Mouse (Mus musculus) lung, postnatal 14 days (tissue): ENCODE results near the gene Kiss1r.
A peak's percentile ranks its signal among the peaks of the same experiment; 100 is the strongest.
"Not testable (repeated sequence)": the region's sequence is repeated elsewhere in the genome, so short reads cannot be mapped to it uniquely, and the experiment has no call there.

ENCODE experiments used
- DNase-seq: peaks from one replicate; pipeline ENCODE4 v3.0.0; 2021

Kiss1r gene

DNA sequence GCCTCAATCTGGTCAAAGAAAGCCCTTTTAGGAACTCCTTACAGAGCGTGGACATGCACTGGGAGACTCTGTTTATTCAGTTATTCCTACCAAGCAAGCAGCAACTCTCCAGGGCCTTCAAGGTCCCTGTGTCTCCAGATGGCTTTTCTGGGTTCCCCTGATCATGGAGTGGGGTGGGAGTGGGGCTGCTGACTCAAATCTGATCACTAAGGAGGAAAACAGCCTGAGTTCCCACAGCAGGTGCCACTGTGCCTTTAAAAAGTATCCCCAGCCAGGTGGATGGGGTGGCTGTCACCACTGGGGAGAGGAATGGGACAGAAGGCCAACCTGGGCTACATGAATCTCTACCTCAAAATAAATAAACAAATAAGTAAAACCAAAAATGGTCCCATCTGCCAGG is 26.2 kb downstream of the Kiss1r start:
- no peak for DNase-seq

DNA sequence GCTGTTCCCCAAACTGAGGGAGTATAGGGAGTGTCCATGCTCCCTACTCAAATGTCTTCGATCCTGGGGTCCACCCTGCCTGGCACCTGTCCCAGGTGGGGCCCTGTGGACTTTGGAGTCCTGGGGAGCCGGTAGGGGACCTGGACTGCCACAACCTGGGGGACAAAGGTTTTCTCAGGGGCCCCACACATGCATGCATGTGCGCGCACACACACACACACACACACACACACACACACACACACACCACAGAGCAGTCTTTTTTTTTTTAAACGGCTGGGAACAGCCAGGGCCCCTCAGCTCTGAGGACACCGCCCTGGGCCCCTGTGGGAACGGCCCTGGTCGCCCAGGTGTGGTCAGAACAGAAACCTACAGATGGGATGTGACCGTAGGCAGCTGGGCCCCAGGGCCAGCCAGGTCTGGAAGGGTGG is 26.7 kb downstream of the Kiss1r start:
- DNase-seq, result no peak

DNA sequence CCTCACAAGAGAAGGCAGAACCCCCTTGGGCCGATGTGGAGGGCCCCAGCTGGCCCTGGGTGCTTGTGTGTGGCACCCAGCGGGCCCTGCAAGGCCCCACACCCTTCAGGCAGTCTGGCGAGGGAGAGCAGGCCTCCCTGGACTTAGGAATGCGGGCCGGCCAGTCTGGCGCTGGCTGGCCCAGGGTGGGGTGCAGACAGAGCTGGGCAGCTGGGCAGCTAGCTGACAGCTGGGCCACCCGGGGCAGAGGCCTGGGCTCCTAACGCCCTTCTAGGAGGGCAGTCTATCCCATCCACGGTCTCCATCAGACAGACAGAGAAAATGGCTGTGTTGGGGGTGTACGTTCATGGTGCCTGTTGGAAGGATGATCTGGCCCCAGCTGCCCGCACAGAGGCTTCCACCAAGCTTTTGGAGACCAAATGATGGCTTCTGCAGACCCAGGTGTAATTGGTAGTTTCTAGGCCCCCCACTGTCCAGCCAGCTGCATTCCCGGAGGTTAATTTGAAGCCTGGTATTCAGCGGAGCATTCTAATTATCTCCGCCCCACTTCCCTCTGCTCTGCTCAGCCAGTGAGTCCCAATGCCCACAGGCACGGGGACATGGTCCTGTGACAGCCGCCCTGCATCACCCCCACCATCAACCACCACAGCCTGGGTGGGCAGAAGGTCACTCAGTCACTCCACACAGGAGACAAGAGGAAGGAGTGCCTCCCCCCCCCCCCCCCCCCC is 28.9 kb downstream of the Kiss1r start:
- DNase-seq, result no peak

DNA sequence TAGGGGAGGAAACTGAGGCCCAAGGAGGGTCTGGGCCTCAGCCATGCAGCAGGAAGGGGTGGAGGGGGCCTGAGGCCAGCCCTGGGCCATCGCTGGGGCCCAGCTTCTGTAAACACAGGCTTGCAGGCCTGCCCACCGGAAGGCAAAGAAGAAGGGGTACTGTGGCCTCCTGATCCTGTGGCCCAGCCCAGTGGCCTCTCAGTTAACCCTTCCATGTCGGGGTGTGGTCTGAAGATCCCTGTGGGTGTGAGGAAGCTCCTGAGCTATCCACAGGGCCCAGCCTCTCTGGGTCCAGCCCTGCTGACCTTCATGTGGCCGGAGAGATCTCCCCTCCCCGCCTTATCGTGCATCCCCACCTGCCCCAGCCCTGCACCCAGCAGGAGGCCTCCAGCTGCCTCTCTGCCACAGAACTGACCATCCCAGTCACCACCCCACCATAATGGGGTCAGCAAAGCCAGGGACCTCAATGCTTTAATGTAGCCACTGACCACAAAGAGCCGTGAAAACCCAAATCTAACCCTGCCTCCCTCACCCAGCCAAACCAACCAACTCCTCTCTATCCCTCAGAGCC is 30.1 kb downstream of the Kiss1r start:
- no peak for DNase-seq

DNA sequence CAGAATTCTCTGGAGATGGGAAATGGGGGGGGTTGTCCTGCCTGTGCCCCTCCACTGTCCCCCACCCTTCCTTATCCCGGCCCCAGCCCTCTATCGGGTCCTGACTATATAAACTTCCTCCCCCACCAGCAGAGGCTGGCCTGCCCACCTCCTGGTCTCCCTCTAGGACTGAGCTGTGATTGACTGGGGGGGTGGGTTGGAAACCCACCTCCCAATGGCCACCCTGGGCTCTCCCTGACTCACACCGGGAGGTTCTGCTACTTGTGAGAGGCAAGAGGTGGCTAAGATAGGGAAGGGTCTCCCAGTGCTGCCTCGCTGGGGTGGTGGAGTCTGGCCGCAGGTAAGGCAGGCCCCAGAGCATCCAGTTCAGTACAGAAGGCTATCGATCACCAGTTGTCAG is 30.7 kb downstream of the Kiss1r start:
- DNase-seq, result no peak

DNA sequence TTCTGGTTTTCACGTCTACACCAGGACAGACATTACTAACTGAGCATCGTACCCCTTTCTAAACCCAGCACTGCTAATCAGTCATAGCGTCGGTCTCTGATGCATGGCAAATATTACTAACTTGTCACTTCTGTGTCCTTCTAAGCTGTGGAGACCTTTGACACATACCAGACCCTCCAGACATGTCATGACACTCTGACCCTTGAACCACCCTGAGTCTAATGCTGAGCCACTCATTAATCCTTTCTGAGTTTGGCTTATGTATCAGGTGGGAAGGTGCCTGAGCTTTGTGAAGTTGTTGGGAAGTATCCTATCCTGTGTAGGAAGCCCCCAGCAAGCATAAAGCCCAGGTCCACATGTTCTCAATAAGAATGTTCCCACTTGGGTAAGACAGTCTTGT is 33.1 kb downstream of the Kiss1r start:
- DNase-seq, result no peak

DNA sequence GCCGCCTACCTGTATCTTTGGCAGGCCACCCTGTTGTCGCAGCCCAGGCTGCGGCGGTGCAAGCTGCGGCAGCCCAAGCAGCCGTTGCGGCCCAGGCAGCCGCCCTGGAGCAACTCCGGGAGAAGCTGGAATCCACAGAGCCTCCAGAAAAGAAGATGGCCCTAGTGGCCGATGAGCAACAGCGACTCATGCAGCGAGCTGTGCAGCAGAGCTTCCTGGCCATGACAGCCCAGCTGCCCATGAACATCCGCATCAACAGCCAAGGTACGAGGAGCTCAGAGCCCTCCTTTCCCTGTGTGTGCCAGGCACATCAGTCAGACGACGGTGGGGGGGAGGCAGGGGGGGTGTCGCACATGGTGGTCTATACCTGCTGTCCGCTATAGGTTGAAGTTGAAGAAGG is 33.9 kb downstream of the Kiss1r start:
- DNase-seq, result no peak

DNA sequence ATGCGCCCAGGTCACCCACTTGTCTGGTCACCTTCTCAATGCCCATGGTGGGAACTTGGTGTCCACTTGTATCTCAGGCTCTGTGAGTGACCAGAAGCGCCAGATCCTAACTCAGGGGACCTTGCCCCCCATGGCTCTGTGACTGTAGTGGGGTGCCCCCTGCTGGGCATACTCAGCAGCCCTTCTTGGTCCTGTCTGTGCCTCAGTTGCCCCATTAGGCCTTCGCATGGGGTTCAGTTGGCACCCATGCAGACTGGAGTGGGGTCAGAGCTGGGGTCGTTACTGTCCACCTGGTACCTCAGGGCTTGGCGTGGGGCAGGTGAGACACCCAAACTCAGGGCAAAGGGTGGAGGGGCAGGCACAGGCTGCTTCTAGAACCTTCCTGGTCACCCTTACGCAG is 37.2 kb downstream of the Kiss1r start:
- peak; percentile 63 for DNase-seq

DNA sequence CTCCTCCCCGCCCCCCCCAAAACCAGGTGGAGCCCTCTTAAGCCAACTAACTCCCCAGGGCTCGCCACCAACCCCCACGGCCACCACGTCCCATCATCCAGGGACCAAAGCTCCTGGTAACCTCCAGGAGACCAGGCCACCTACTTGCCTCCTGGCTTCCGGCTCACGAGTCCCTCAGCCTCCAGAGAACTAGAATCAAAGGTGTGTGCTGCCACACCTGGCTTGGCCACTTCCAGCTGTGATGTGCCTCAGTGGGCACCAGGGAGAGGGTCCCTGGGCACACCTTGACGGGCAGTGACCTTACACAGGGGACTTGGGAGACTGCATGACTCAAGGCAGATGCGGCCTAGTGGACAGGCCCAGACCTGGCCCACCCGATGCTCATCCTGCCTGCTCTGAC is 38.9 kb downstream of the Kiss1r start:
- DNase-seq, result no peak

DNA sequence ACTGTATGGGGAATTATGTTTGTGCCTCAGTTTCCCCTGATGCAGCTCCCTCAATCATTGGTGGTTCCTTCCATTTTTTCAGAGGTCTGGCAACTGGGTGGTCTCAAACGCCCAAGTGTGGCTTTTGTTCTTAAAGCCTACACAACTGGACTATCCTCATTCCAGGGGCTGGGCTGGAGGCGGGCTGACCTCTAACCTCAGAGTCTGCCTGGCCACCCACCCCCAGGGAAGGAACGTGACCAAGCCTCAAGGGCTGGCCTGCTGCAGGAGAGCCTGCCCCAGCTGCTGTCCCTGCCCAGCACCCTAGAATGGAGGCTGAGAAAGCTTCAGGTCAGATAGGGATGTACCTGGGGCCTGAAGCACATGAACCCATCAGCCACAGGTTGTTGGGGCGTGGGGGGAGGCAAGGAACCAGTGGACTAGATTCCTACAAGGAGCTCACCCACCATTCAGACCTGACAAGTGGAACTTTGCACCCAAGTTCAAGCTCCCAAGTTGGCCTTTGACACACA is 39.9 kb downstream of the Kiss1r start:
- DNase-seq, result no peak

DNA sequence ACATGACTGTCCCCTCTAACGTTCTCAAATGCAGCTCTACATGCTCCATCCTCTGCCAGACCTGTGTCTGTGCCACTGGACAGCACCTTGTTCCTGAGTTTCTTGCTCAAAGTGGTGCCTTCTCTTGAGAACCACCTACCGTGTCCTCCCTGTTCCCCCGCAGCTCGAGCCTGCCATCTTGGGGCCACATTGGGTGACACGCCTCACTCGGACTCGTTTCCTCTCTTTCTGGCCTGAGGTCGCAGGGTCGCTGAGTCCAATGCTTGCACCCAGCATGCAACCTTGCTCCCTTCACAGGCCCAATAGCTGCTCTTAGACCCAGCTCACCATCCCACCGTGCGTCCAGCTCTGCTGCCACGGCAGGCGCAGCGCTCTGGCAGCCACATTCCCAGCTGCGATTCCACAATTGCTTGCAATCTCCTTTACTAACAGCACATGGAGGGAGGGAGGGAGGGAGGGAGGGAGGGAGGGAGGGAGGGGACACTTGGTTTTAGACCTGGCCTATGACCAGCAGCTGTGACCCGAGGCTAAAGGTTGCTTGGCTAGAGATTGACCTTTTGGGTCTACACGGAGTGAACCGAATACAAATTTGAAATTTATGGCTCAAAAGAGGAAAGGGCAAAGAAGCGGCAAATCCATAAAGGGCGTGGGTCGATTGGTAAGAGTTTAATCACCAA is 41.5 kb downstream of the Kiss1r start:
- DNase-seq, result peak; percentile 89

DNA sequence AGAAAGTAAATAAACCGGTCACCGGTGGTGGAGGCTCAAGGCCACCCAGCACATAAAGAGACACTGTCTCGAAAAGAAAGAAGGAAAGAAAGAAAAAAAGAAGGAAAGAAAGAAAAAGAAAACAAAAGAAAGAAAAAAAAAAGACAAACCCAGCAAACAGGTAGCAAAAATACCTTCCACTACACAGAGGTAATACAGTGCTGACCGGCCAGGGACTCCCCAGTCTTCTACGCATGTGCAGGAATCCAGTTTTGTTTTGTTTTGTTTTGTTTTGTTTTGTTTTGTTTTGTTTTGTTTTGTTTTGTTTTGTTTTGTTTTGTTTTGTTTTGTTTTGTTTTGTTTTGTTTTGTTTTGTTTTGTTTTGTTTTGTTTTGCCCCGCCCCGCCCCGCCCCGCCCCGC is 42.6 kb downstream of the Kiss1r start:
- not testable (repeated sequence) for DNase-seq

DNA sequence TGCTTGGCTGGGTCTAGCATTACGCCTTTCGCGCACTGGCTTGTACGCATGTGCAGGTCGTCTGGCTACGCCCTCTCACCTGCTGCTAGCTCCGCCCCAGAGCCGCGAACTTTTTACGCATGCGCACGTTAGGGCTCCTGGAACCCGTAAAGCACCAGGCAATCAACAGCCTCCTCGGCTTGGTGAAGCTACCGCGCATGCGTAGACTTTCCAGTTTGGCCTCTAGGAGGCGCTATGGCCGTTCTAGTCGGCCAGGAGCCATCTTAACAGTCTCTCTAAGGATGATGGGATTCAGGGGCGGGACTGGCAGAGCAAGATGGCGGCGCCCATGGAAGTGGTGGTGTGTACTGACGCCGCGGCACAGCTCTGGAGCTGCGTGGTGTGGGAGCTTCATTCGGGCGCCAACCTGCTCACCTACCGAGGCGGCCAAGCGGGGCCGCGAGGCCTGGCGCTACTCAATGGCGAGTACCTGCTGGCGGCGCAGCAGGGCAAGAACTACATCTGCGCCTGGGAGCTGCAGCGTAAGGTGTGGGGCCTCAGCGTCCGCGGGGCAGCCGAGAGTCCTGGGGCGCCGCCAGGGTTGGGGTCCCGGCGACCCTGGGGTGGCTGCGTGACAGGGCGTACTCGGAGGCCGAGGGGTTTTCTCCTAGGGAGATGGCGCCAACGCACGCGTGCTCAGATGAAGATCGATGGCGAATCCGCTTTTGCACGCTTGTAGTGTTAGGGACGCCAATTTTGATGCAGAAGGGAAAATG is 43.3 kb downstream of the Kiss1r start, which contains the start of gene Wdr18:
Gene Wdr18 (plus strand): TSS at position 306 of the 755 bp plus-strand sequence.
- peak; percentile 100 for DNase-seq

DNA sequence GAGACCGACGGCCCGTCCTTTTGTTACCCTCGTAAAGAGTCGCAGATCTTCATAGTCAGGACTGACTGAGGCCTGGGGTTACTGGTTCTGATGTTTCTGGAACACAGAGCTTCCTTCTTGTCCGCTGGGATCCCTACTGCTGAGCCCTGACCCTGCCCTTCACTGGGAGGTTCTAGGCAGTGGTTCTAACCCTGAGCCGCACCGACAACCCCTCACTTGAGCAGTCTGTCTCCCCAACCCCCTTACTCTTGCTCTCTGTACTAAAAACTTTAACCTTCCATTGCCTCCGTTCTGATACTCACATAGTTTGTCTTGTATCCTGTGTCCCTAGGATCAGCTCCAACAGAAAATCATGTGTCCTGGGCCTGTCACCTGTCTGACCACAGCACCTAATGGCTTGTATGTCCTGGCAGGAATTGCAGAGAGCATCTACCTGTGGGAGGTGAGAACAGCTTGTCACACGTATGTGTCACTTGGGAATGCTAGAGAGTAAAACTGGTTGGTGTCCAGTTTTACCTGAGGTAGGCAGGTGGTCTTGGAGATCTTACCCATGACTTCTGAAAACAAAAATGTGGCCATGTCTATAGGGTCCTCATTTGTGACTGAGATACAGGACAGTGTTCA is 44.0 kb downstream of the Kiss1r start:
- DNase-seq, result no peak

DNA sequence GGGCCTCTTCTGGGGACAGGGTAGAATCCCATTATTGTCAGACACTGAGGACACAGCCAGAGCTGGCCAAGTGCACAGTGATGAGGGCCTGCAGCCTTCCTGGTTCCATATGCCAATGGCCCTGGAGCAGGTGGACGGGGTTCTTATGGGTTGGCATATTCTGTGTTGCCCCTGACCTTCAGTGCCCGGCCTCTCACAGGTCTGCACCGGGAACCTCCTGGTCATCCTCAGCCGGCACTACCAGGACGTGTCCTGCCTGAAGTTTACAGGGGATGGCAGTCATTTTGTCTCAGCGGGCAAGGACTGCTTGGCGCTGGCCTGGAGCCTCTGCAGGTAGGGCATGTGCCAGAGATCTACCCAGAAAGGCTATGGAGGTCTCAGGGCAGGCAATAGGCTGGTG is 48.0 kb downstream of the Kiss1r start:
- no peak for DNase-seq

DNA sequence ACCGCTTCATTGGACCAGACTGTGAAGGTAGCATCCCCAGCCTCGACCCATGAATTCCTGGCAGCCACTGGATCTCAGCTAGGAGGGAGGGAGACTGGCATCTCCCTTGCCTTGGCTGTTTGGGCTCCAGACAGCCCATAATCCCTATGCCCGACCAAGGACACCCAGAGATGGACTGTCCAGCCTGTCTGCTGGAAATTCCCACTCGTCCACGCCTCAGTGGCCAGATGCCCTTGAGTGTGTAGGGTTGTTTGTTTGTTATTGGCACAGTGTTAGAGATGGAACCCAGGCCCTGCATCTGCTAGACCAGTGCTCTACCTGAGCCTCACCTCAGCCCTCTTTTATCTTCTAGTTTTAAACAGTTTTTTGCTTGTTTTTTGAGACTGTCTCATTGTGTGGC is 48.6 kb downstream of the Kiss1r start:
- no peak for DNase-seq

DNA sequence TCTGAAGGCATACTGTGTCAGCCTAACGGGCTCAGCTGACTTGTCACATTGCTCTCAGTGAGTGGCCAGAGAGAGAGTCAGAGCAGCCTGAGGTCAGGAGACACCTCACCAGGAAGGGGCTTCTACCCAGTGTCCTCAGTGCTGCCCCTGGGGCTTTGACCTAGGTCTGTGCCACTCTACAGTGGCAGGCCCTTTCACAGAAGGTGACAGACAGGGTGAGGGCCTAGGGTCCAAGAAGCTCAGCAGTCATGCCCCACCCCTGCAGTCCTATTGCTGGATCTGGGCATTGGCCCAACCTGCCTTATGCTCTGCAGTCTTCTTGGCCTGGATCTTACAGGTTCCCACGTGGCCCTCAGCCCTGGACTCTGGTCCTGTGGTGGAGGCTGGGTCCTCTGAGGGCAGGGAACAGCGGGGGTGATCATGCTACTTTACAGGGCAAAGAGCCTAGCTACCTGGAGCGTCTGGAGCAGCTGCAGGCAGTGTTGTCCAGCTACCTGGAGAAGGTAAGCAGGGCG is 50.2 kb downstream of the Kiss1r start:
- DNase-seq, result no peak

DNA sequence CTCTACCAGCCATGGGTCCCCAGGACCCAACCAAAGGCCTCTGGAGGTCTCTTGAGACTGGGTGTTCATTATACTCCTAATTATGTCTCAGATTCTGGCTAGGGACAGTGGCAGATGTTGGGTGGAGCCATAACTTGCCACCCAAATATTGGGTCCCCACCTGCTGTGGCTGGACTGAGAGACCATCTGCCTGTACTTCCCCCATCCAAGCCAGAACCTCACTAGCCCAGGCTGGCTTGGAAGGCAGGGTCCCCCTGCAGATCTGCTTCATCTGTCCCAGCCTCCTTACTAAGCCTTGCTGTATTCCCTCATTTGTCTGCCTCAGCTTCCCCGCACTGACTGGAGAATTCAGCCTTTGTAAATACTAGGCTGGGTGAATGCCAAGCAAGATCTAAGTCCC is 51.4 kb downstream of the Kiss1r start:
- no peak for DNase-seq

DNA sequence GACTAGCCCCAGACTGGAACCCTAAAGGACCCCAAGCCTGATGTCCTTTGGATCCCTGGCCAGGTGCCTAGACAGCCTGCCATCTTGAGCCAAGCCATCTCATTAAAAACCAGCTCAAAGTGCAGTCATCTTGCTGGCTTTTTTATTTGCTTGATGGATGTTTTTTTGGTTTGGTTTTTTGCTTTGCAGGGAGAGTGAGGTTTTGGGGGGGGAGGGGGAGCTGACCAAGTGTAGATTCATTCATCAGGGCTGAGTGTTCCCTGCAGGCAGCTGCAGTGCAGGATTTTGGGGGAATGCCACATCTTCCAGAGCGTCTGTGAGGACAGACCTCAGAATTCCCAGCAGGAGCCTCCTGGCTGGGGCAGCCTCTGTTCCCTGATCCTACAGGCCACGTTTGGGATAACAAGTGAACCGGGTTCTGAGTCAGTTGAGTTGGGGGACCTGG is 52.4 kb downstream of the Kiss1r start:
- no peak for DNase-seq

DNA sequence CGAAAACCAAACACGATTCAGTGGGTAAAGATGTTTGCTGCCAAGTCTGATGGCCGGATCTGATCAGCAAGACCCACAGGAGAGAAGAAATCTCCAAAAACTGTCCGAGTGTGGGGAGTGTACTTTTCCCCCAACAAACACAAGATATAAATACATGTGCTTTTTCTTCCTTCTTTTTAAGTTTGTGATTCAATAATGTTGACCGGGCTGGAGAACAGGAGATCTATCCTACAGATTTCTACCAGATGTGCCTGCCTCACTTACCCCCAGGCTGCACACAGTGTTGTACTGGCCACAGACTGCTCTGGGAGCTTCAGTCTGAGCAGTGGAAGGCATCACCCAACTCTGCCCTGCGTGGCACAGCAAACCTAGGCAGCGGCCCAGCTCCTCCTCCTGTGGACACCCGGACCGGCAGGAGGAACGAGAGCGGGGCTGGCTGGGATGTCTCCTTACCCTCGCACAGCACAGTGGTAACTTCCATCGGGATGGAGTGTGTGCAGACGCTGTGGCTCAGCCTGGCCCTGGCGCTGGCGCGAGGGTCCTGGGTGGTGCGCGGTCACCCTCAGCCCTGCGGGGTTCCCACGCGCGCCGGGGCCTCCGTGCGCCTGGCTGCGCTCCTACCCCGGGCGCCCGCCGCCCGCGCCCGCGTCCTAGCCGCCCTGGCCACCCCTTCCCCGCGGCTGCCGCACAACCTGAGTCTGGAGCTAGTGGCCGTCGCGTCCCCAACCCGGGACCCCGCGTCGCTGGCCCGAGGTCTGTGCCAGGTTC is 53.8 kb downstream of the Kiss1r start, which contains the start of gene Grin3b:
Gene Grin3b (plus strand): TSS at position 301 of the 768 bp plus-strand sequence.
- DNase-seq, result no peak

DNA sequence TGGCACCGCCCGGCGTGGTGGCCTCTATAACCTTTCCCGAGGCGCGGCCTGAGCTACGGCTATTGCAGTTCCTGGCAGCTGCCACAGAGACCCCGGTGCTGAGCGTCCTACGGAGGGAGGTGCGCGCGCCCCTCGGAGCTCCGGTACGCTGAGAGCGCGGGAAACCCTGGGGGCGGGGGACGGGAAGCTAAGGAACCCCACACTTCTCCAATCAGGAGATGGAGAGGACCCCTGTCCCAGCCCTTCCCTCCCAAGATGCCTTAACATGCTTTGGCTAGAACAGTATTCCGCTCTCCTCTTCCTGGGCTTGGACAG is 54.4 kb downstream of the Kiss1r start:
- DNase-seq, result no peak
